Mouse (Mus musculus) testis, postnatal 10 days (tissue): ENCODE measurements around the gene Snx21.

Source experiments
- DNase-seq: peaks from one replicate; pipeline ENCODE4 v3.0.0; 2021; ENCODE audit warnings: low spot score

Gene Snx21

DNA sequence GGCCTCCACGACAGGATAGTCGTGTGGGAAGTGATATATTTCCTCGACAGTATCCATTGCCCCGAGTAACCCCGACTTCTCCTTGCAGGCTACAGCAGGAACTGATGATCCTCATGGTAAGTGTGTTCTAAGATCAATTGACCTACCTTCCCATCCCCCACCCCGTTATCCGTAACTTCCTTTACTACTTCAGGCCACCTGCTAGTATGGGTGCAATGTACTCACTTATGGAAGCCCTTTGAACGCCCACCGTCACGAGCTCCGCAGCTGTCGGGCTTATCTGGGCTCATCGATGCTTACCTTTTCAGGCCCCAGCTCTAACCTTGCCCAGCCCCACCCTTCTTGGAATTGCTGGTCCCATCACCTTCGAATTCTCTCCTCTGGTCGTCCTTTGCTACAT is 15.3 kb upstream of the Snx21 start:
- no peak for DNase-seq

DNA sequence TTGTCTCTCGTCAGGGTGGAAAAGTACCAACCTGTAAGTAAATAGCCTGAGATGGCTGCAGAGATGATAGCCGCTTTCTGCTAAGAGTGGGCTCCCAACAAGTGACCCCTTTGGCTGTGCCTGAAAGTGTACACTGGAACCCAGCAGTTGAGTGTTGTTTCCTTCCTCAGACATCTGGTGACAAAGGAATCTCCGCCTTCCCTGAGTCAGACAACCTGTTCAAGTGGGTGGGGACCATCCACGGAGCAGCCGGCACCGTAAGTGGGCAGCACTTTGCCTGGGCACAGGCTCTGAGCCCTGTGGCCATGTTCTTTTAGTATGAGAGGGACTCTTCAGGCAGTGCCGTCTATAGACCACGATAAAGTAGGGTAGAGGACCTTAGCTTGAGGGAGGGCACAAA is 14.5 kb upstream of the Snx21 start:
- DNase-seq: no peak

DNA sequence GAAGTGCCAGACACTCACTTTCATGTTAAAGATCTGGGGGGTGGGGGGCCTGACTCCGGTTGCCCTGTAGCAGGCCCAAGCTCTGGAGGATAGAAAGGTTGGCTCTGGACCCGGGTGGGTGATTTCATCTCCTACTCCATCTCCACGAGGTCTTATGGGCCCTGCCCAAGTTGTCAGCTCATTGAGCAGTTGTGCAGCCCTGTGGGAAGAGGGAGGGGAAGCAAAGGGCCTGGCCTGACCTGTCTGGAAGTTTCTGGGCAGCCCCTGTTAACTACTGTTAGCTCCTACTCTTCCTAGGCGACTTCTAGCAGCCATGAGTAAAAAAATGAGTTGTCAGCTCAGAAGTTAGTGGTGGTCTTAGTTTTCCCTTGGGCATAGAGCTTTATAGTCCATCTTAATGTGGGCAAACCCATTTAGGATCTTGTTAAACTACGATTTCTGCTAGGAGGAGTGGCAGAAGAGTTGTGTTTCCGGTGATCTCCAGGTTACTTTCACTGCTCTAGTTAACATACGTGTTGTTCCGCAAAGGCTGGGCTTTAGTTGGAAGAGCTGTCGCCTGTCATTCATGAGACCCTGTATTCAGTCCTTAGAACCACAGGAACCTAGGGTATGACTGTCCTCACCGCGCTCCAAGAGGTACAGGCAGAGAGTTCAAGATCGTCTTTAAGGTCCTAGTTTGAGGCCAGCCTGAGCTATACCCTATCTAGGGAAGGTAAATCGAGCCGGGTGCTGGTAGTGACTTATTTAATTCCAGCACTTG is 12.2 kb upstream of the Snx21 start:
- DNase-seq: no peak

- DNase-seq: no peak
Measured at GRCm38 (mm10) chr2:164773989-164774364, 11.6 kb upstream of the Snx21 start.

- DNase-seq: no peak
Measured at GRCm38 (mm10) chr2:164776130-164776529, 9.5 kb upstream of the Snx21 start.

DNA sequence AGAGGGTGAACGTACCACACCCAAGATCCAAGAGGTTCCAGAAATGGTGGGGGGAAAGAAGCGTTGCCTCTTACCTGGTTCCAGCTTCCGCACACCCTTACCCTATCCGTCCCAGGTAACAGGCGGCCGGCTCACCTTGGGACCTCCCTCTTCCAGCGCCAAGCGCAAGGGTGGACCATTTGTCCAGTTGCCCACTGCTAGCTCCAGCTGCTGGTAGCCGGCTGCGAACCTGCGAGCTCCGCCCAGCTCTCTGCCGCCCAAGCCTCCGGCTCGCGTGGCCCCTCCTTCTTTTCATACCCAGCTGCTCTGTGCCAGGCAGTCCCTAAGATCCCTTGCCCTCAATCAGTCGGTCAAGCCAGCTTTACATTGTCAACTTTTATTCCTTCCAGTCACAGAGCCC is 8.8 kb upstream of the Snx21 start:
- no peak for DNase-seq

DNA sequence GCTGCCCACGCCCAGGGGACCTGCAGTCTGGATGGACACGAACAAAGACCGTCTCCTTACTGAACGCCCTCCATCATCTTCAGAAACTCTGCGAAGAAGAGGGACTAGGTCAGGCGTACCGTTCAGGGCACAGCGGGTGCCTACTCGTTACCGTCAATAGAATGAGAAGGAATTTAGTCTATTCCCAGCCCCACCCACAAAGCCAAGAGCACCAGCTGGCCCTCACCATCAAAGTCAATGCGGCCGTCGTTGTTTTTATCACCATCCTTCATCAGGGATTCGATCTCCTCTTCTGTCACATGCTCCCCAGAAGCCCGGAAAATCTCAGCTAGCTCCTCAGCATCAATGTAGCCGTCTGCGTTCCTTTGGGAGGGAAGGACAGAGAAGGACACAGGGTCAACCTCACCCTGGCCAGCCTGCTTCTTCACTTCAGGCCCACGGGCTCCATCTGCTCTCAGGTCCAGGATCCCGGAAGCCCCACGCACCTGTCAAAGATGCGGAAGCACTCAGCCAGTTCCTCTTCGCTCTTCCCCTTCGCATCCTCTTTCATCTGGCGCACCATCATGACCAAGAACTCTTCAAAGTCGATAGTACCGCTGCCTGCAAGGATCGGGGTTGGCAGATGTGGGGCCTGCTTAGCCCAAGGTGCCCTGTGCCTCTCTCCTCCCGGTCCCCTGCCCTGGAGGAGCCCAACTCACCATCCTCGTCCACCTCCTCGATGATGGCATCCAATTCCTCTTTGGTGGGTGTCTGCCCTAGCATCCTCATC is 8.2 kb upstream of the Snx21 start:
- no peak for DNase-seq

GRCm38 (mm10) chr2:164778015-164778287 is 7.7 kb upstream of the Snx21 start:
- DNase-seq: no peak

DNA sequence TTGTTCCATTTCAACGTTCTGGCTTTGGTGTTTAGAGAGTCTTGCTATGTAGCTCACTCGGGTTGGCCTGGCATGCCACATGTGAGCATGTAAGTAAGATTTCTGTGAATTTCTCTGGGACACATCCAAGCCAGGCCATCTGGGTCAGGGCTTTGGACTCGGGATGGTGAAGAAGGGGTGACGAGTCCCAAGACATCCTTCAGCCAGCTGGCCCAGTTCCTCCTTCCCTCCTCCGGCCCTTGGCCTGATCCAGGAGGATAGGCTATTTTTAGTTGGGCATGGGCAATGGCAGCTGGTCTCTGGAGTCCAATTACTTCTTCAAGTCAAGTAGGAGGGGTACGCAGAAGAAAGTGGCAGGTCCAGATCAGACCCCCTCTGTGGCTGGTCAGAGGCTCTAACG is 6.8 kb upstream of the Snx21 start:
- no peak for DNase-seq

- no peak for DNase-seq
Measured at GRCm38 (mm10) chr2:164779481-164780086, 6.0 kb upstream of the Snx21 start, which contains the start of gene Tnnc2. Gene Tnnc2 (minus strand): TSS chr2:164779967.

DNA sequence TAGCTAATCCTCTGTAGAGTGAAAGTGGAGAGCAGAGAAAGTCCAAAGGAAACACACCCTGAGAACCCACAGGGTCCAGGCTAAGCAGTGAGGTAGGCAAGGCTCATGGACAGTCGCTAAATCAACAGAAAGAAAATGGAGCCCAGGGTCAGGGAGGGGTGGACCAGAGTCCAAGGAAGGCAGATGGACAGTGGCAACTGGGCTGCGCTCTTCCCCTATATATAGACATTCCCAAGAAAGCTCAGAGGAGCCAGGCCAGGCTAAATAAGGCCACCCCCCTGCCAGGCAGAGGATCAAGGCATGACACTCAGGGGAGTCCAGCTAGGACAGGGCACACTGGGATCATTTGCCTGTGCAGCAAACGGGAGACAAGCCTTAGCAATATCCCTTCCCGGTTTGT is 3.7 kb upstream of the Snx21 start:
- no peak for DNase-seq

- DNase-seq: no peak
Measured at GRCm38 (mm10) chr2:164783926-164784581, 1.6 kb upstream of the Snx21 start.

GRCm38 (mm10) chr2:164784869-164785420 is 678 bp upstream of the Snx21 start:
- peak; percentile 41 for DNase-seq

DNA sequence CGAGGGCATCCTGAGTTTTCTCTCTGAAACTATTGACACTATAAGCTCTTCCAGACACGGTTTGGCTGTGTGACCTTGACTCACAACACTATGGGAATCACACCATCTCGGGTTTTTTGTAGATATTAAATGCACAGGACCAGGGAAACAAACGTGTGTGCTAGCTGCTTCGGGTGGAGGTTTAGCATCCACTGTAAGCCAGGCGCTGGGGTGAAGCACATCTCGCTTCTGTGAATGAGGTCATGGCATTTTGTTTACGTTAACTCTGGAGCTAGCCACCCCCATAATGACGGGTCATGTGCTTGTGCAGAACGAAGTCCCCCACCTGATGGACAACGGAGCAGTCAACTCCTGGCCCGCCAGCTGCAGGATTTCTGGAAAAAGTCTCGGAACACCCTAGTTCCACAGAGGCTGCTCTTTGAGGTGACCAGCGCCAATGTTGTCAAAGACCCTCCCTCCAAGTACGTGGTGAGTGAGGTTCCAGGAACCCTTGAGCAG is 814 bp downstream of the Snx21 start:
- DNase-seq: peak; percentile 47

GRCm38 (mm10) chr2:164787032-164787431 is 1.4 kb downstream of the Snx21 start:
- no peak for DNase-seq

- no peak for DNase-seq
Measured at GRCm38 (mm10) chr2:164787779-164788178, 2.2 kb downstream of the Snx21 start.

DNA sequence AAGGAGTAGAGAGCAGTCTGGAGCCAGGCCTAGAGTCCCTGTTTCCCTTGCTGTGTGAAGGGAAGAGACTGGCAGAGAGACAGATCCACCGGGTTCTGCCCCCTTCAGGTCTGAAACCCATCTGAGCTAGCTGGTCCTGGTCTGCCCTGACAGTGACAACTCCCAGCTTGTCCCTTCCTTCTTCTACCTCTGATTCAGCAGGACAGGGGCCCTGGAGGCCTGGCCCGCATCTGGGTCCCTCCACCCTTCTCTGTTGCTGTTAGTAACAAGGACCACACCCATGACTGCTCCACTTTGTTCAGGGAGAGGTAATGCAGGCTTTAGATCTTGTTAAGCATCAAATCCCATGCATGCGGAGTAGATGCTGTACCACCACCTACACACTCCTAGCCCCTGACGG is 2.8 kb downstream of the Snx21 start:
- no peak for DNase-seq

- no peak for DNase-seq
Measured at GRCm38 (mm10) chr2:164790451-164790850, 4.8 kb downstream of the Snx21 start.

DNA sequence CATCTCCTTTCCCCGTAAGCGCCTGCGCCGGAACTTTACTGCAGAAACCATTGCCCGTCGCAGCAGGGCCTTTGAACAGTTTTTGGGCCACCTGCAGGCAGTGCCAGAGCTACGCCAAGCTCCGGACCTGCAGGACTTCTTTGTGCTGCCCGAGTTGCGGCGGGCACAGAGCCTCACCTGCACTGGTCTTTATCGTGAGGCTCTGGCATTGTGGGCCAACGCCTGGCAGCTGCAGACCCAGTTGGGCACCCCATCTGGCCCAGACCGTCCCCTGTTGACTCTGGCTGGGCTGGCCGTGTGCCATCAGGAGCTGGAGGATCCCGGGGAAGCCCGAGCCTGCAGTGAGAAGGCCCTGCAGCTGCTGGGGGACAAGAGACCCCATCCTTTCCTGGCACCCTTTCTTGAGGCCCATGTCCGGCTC is 6.2 kb downstream of the Snx21 start:
- peak; percentile 68 for DNase-seq

DNA sequence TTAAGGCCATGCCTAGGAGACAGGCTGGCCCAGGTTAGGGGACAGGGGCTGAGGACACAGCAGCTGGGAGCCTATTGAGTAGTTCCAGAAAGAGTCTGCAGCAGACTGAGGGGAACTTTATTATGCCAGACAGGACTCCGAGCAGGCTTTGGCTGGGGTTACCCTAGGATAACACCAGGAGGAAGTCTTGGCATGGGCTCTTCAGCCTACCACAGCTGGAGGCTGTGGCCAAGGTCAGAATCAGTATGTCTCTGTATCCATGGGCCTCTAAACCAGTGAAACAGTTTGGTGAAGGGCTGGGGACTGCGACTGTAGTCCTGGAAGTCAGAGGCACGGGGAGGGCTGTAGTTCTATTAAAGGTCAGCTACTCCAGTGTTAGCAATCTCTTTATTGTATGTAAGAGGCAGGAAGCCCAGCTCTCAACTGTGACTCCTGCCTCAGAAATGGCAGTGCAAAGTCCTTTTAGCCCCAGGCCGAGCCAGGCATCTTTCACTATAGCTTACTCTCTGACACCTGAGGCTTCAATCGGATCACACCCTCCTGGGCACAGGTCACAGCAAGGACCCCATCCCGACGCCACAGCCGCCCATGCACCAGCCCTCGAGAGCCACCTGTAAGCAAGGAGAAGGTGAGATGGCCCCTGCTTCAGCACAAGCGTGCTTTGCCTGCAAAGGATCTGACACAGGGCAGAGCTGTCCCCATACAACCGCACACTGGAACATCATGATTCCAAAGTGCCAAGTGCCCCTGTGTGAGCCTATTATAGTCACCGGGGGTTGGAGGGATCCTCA is 7.0 kb downstream of the Snx21 start:
- peak; percentile 49 for DNase-seq

GRCm38 (mm10) chr2:164793236-164793635 is 7.6 kb downstream of the Snx21 start:
- DNase-seq: peak; percentile 77
